Mouse (Mus musculus) retina, postnatal 1 day (tissue): ENCODE results near the gene Slc35c2.

Source experiments
- DNase-seq: peaks from one replicate; pipeline ENCODE4 v3.0.0-alpha.2; 2012

Slc35c2 gene

DNA sequence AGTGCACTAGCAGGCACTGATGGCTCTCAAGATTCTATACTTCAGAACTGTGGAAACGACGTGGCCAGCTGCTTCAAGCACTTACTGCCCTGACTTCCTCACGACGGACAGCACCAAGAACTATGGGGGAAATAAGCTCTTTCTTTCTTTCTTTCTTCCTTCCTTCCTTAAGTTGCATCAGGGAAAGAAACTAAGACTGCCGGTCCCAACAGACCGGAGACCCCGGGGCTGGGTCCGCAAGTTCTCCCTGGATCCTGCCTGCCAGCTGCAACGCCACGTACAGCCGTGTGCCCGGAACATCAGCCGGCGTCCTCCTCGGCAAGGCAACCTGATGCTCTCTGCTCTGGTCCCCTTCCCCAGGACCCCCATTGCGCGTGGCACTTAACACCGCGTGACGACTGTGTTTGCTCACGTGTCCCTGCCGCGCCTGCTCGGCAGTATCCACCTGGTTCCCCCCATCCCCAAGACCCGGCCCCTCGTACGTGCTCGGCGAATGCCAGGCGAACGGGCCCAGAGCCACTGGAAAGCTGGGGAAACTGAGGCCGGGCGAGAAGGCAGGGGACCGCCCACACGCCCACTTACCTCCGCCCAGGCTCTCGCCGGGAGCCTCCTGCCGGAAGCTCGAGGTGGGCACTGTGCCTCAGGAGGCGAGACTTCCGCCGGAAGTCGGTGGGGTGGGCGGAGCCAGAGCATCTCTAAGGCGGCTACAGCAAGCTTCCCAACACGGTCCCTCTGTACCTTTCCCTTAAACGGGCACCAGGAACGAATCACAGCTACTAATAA is at the start of gene Slc35c2:
TSS of gene Slc35c2 (minus strand) at position 668 of the 783 bp plus-strand sequence.
- peak; percentile 93 for DNase-seq

DNA sequence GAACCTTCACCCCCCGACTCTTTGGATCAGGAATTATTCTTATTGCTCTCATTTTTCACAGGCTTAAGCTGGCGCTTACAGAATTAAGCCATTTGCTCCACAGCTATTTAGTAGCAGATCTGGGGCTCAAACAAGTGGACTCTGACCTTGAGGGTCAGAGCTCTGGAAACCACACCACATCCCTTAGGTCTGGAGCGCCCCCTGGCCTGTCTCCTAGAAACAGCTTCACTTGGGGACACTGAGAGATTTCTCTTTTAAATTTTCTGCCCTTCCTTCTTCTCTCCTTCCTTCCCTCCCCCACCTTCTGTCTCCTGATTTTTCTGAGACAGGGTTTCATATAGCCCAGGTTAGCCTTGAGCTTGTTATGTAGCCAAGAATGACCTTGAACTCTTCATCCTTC is 49.5 kb upstream of the Slc35c2 start:
- peak; percentile 79 for DNase-seq

DNA sequence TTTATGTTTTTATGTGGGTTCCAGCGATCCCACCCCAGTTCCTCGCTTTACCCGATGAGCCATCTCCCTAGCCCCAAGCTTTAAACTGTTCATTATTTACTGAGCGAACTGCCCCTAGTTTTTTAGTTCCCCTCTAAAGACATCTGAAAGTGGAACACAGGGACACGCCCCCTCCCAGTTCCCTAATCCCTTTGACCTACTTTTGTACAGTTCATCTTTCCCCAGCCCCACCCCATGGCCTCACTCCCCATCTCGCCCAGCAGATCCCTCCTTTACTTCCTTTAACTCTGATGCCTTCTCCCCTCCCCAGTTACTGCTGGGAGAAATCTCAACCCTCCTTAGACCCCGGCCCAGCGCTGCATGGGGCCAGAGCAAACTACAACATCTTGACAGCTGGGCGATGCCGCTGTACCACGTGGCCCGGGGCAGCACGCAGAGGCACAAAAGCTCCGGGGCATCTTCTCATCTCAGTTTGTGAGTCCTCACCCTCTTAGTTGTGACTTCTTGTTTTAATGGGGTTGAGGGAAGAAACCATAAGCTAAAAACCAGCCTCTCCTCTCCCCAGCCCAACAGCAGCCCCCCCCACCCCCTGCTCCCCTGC is 45.0 kb upstream of the Slc35c2 start:
- DNase-seq: peak; percentile 84

DNA sequence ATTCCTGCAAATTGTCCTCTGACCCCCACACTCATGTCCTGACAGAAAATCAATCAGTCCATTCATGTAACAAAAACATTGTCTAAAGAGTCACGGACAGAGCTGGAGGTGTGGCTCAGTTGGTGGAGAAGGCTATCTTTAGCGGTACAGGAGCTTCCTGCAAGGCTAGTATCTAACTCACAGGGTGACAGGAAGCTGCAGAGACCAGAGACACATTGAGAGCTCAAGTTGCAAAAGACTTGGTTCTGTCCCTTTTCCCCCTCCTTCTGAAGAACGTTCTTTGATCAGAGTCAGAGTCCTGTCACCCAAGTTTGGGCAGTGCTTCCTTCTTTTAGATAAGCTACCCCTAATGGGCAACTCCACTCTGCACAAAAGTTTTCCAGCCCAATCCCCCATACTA is 42.0 kb upstream of the Slc35c2 start:
- DNase-seq: no peak

- DNase-seq: no peak
These were observed 41.1 kb upstream of the Slc35c2 start for GRCm38 (mm10) chr2:165328746-165329145.

DNA sequence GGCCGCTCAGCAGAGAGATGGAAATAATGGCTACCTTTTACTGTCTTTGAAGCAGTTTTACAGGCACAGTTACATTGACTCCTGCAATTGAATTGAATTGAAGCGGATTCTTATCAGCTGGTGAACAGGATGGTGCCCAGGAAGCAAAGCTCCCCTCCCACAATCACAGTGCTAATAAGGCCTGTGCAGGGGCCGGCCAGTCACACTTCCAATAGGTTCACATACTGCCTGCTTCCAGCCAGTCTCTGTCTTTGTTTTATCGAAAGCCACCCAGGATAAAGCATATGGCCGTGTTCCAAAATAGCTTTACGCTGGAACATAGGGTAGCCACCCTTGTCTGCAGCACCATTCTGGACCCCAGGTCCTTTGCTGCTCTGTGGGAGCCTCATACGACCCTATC is 39.7 kb upstream of the Slc35c2 start:
- DNase-seq: no peak

DNA sequence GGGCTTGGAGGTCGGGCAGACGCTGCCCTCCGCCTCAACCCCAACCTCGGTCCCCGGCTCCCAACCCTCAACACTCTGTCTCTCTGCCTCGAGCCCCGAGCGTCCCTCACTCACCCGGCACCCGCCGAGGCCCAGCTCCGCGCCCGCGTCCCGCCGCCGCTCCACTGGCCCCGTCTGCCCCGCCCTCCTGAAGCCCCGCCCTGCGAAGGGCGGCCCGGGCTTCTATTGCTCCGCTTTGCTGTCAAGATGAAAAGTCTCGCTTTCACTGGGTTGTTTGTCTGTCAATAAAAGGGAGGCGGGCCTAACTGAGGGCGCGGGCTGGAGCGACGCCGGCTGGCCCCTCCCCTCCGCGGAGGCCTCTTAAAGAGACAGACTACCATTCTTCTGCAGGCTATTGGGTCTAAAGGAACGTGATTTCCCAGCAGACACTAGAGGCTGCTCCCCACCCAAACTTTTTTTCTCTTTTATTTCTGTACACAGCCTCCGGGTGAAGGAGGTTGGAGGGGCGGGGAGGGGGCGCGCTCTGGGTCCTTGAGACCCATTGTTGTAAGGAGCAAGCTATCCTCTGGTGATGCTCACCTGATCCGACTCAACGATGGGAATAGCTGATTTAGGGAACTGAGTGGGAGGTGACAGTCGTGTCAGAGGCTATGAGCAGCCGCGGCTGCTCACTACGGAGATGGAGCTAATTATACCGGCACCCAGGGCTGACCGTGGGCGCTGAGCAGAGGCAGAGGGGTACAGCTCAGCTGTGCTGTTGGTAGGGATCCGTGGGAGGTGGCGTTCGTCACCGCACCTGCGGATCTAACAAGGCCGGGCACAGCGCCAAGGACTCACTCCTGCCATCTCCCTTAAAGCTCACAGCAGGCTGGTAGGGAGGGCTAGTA is 38.9 kb upstream of the Slc35c2 start, which contains the start of gene Elmo2:
TSS of gene Elmo2 (minus strand) at position 176 of the 887 bp plus-strand sequence.
- peak; percentile 99 for DNase-seq

- no peak for DNase-seq
These were observed 38.0 kb upstream of the Slc35c2 start for GRCm38 (mm10) chr2:165325521-165326303.

DNA sequence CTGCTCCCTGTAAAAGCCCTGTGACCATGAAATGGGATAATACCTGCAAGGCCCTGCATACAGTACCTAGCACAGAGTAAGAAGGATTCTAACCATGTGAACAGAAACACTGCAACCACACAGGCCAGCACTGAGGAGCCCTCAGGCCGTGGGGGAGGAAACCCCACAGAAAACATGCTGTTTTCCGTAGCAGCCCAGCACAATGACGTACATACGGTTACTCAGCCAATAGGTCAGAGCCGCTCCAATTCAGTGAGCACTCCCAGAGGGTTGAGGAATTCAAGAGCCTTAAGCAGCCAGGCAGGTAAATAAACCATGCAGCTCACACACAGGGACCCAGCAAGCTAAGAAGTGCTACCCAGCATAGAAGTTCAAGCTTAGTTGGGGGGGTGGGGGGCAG is 36.3 kb upstream of the Slc35c2 start:
- peak; percentile 43 for DNase-seq

GRCm38 (mm10) chr2:165323484-165323883 is 35.8 kb upstream of the Slc35c2 start:
- no peak for DNase-seq

DNA sequence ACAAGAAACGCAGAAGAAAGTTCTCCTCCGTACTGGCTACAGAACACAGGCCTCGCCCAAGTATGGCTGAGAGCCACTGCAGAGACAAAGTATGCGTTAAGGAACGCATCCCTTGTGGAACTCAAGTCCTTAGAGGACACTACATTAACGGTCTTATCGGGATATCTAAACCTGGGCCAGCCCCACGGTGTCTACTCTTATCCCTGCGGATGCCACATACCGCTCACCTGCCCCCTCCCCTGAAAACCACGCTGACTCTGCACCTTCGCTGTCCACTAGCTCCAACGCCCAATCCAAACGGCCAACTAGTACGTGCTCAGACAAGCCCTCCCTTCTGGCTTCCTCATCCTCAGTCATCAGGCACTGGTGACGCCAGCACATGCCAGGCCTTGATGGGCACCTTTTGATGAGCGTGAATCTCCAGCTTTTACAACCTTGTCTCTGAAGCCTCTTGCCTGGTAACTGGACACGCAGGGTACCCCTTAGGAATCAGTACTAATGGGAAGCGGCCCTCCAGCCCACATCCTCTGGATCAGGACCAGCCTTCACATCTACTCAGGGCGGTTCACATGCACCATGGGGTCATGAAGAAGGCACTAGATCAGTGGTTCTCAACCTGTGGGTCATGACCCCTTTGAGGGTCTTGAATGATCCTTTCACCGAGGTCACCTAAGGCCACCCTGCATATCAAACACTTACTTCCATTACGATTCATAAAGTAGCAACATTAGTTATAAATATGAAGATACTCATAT is 34.5 kb upstream of the Slc35c2 start:
- DNase-seq: no peak

GRCm38 (mm10) chr2:165321381-165321888 is 33.8 kb upstream of the Slc35c2 start:
- DNase-seq: peak; percentile 16

DNA sequence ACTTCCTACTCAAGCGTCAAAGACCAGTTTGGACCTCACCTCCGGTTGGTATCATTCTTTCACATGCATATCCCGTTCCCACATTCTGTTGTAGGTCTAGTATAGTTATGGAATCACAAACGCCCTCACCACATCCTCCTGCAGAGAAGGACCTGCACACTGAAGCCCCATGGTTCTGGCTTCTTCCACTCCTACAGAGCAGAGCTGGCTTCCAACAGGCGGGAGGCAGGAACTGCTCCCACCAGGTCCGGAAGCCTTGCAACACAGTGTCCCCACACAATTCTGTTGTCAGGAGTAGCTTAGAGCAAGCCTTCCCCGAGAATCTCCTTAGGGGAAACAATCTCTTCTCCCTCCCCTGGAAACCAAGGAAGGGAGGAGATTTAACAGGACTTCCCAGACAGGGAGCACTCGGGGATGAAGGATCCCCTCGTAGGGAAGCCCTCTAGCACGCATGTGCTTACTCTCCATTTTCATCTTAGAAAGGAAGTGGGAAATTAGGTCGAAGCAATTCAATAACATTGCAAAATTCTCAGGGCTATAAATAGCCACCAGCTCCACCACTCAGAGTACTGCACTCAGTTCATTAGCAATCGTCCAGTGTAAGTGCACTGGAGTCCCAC is 33.0 kb upstream of the Slc35c2 start:
- peak; percentile 53 for DNase-seq

DNA sequence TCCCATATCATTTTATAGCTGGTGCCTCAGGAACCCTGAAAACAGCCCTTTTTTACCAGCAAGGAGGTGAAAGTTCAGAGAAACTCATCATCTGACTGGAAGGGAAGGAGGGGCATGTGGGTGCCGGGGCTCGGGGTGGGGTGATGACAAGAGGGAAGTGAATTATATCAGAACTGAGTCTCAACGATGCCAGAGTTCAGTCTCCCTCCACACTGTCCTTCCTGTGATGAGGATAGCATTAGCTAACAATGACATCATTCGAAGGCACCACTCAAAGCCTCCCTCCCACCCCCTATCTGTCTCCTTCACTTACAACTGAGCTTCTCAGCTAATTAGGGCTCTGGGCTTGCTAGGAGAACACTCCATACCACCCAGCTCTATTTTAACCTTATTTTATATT is 31.8 kb upstream of the Slc35c2 start:
- DNase-seq: peak; percentile 30

- DNase-seq: no peak
These were observed 31.3 kb upstream of the Slc35c2 start for GRCm38 (mm10) chr2:165318941-165319340.

DNA sequence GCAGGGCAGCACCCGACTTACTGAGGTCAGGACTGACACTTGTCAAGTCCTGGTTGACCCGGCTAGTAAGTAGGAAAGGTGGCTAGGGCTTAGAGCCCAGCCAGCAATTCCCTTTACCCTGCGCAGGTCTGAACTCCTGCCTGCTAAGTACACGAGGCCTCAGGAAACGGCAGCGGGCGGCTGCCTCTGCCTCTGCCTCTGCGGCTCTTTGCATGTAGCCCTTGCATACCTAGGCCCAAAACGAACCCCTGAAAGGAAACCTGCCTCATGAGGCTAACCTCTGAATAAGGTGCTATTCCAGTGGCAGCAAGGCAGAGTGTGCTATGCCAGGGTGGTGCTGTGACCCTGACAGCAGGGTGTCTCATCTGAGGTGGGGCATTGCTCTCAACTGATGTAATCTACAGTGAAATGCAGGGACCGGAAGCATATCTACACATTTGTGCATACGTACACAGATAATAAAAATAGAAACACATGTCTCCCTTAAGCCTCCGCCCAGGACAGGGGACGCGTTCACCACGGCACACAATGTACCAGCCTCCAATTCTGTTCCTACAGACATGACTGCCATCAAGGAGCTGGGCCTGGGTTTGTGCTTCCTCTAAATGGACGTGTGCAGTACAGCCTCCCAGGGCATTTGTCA is 30.1 kb upstream of the Slc35c2 start:
- no peak for DNase-seq

- peak; percentile 92 for DNase-seq
These were observed 29.3 kb upstream of the Slc35c2 start for GRCm38 (mm10) chr2:165316837-165317473.

DNA sequence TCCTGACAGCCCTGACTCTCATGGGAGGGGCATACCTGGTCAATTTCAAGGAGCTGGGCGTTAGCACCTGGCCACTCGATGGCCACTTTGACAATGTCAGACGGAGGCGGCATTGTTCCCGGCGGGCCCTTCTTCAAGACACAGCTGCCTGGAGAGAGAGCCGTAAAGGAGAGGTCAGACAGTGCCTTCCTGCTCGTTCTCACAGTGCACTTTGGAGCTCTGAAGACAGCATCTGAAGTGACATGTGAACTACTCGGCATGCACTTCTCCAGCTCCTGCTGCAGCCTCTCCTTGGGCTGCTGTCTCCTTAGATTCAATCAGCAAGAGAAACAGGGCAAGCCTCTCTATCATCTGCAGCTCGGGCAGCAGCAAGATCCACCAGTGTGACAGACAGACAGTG is 28.5 kb upstream of the Slc35c2 start:
- peak; percentile 84 for DNase-seq

- DNase-seq: no peak
These were observed 26.5 kb upstream of the Slc35c2 start for GRCm38 (mm10) chr2:165314197-165314596.

DNA sequence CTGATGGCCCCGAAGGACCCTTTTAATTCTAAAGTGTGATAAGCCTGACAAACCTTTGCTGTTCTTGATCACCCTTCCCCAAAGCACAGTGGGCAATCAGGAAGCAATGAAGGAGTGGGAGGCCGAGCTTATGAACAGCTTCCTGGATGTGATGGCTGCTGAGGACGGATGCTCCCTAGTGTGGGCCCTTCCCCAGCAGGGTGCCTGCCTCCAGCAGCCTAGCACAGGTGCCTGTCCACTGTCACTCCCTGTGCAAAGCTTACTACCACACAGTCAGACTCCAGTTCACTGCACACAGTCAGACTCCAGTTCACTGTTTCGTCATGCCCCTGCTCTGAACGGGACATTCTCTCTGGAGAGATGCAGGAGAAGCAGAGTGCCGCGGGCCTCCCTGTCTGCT is 24.7 kb upstream of the Slc35c2 start:
- no peak for DNase-seq
